Mouse (Mus musculus) cerebellum, adult (tissue): Measurements from ENCODE around the gene Fmnl1.

Experiments
- ATAC-seq: cut with Nextera tagmentation; 2 replicates; pipeline ENCODE4 v1.9.2; 2017; ENCODE audit warnings: mild to moderate bottlenecking, moderate library complexity, mixed read lengths; ENCODE audit not compliant: insufficient number of reproducible peaks, low FRiP score, low TSS enrichment

Fmnl1 gene

GRCm38 (mm10) chr11:103170494-103171285 lies at the start of gene Fmnl1:
TSS of gene Fmnl1 (plus strand) at chr11:103171107.
- 0 out of 2 replicates have a peak, but pooled peaks have one; percentile 32 for ATAC-seq

- peak; percentile 29 for ATAC-seq
Observed at GRCm38 (mm10) chr11:103131701-103132575, 39.0 kb upstream of the Fmnl1 start, which contains the start of gene Hexim2. TSS of gene Hexim2 (plus strand) at chr11:103132429.

- ATAC-seq, result peak; percentile 95
Observed at GRCm38 (mm10) chr11:103132576-103133455, 38.1 kb upstream of the Fmnl1 start.

GRCm38 (mm10) chr11:103133456-103134185 lies 37.3 kb upstream of the Fmnl1 start:
- no peak for ATAC-seq

- no peak for ATAC-seq
Observed at GRCm38 (mm10) chr11:103134221-103134620, 36.7 kb upstream of the Fmnl1 start.

- ATAC-seq, result no peak
Observed at GRCm38 (mm10) chr11:103136039-103136577, 34.8 kb upstream of the Fmnl1 start.

- no peak for ATAC-seq
Observed at GRCm38 (mm10) chr11:103139951-103140762, 30.8 kb upstream of the Fmnl1 start.

- ATAC-seq, result no peak
Observed at GRCm38 (mm10) chr11:103140763-103141100, 30.2 kb upstream of the Fmnl1 start.

GRCm38 (mm10) chr11:103141101-103141943 lies 29.6 kb upstream of the Fmnl1 start:
- ATAC-seq, result no peak

GRCm38 (mm10) chr11:103141944-103142255 lies 29.0 kb upstream of the Fmnl1 start:
- ATAC-seq, result no peak

- ATAC-seq, result peak; percentile 90
Observed at GRCm38 (mm10) chr11:103142441-103143182, 28.3 kb upstream of the Fmnl1 start.

GRCm38 (mm10) chr11:103144309-103145285 lies 26.3 kb upstream of the Fmnl1 start:
- ATAC-seq, result no peak

- ATAC-seq, result no peak
Observed at GRCm38 (mm10) chr11:103146386-103146785, 24.5 kb upstream of the Fmnl1 start.

GRCm38 (mm10) chr11:103147766-103148165 lies 23.1 kb upstream of the Fmnl1 start:
- no peak for ATAC-seq

- no peak for ATAC-seq
Observed at GRCm38 (mm10) chr11:103149771-103150170, 21.1 kb upstream of the Fmnl1 start.
